ENCODE assay signal across 13 mouse cellular contexts in the genomic region with DNA sequence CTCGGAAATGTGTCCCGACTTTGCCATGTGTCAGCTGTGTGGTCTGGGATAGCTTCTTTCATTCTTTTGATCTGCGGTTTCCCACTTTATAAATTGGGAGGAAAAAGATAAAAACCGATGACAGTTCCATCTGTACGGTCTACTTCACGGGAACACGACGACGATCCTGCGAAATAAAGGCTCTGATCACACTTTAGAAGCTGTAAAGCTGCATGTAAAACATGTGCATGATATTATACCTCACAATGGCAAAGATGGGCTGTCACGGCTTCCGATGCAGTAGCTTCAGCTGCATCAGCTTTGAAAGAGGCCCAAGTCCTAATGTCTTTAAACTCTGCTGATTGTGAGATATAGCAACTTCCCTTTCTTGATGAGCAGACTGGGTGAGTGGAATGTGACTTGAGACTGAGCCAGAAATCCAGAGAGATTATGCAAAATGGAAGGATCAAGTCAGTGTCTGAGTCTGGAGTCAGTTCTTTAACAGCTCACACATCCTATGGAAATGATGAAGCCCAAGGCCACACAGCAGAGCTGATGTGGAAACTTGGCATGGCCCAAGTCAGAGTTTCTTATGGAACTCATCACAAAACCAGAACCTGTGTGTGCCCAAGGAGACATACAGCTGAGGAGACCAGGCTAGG.
"Had no signal": no experiment of that assay in that cellular context is flagged by ENCODE, and none has a peak within 500 bp of the region (broad histone marks: within the 10 kb centered on the region; RNA-seq: fewer than 3 reads in every experiment).

No protein-coding gene starts in this region.

- H3K9me3 ChIP-seq: limb, embryonic 13.5 days; liver, embryonic 12.5 days; midbrain, embryonic 15.5 days; neural tube, embryonic 12.5 days; stomach, embryonic 15.5 days had no signal

- ATAC-seq: inflammation-experienced regulatory T-cells, adult 6 months; intestine, postnatal 0 days; liver, embryonic 12.5 days; midbrain, embryonic 15.5 days had no signal

- H3K27ac ChIP-seq: limb, embryonic 13.5 days; liver, embryonic 12.5 days; midbrain, embryonic 15.5 days; neural tube, embryonic 12.5 days; stomach, embryonic 15.5 days had no signal

- DNase-seq: kidney, adult 8-10 months; kidney, postnatal 25 days; left cerebral cortex, postnatal 4 days; thymus, adult 2 months; thymus, postnatal 25 days had no signal

- H3K9ac ChIP-seq: limb, embryonic 13.5 days; liver, embryonic 12.5 days; midbrain, embryonic 15.5 days; neural tube, embryonic 12.5 days; stomach, embryonic 15.5 days had no signal

- H3K4me2 ChIP-seq: limb, embryonic 13.5 days; liver, embryonic 12.5 days; midbrain, embryonic 11.5 days; midbrain, embryonic 15.5 days; neural tube, embryonic 12.5 days; stomach, embryonic 15.5 days had no signal

- H3K27me3 ChIP-seq: limb, embryonic 13.5 days; liver, embryonic 12.5 days; midbrain, embryonic 15.5 days; neural tube, embryonic 12.5 days; stomach, embryonic 15.5 days had no signal

- H3K4me1 ChIP-seq: limb, embryonic 13.5 days; liver, embryonic 12.5 days; stomach, embryonic 15.5 days had no signal

- H3K4me3 ChIP-seq: limb, embryonic 13.5 days; liver, embryonic 12.5 days; midbrain, embryonic 15.5 days; neural tube, embryonic 12.5 days; stomach, embryonic 15.5 days had no signal

- H3K36me3 ChIP-seq: limb, embryonic 13.5 days; liver, embryonic 12.5 days; midbrain, embryonic 15.5 days; neural tube, embryonic 12.5 days; stomach, embryonic 15.5 days had no signal
